Mouse (Mus musculus): Measurements from ENCODE around the gene Rbp1.

GRCm38 (mm10) chr9:98482256-98482655, 59.5 kb downstream of the Rbp1 start:
- no peak for TF ChIP-seq CTCF (IDR thresholded peaks at IDR 0.05 in 2 of 3, conservative IDR thresholded peaks at IDR 0.05 in 1 of 3; ENCODE audit: control insufficient read depth in 1 of 3, insufficient read depth in 1 of 3, low read depth in 2 of 3, low read length in 3 of 3, poor library complexity in 1 of 3, severe bottlenecking in 1 of 3)
- TF ChIP-seq USF1 (IDR thresholded peaks at IDR 0.05; ENCODE audit: low read depth, low read length) = no peak
- TF ChIP-seq TAL1 (IDR thresholded peaks at IDR 0.05; ENCODE audit: low read length) = no peak
- no peak for TF ChIP-seq RCOR1 (IDR thresholded peaks at IDR 0.05; ENCODE audit: low read depth, low read length)
- no peak for TF ChIP-seq UBTF (IDR thresholded peaks at IDR 0.05; ENCODE audit: borderline replicate concordance, insufficient read depth, low read depth, low read length)
- TF ChIP-seq GATA1 (IDR thresholded peaks at IDR 0.05; ENCODE audit: low read depth, low read length) = no peak
- TF ChIP-seq MAX (IDR thresholded peaks at IDR 0.05; ENCODE audit: low read length) = no peak
- no peak for TF ChIP-seq MXI1 (IDR thresholded peaks at IDR 0.05; ENCODE audit: low read depth, low read length)
- TF ChIP-seq SMC3 (IDR thresholded peaks at IDR 0.05; ENCODE audit: low read depth, low read length) = no peak
- no peak for TF ChIP-seq BHLHE40 (IDR thresholded peaks at IDR 0.05; ENCODE audit: borderline replicate concordance, low read depth, low read length)
- no peak for TF ChIP-seq MAZ (IDR thresholded peaks at IDR 0.05; ENCODE audit: low read depth, low read length)
- no peak for TF ChIP-seq POLR2A (IDR thresholded peaks at IDR 0.05; ENCODE audit: control insufficient read depth in 1 of 2, insufficient read depth in 1 of 2, low read depth in 1 of 2, low read length in 2 of 2, poor library complexity in 1 of 2)

Data from MEL (cell line).